Mouse (Mus musculus) embryo, embryonic 10.5 days (tissue): ENCODE data around the gene Stk39.

ENCODE experiments used
- DNase-seq: peaks from one replicate; pipeline ENCODE4 v3.0.0-alpha.2; 2015; ENCODE audit warnings: low spot score

Stk39 gene

GRCm38 (mm10) chr2:68420223-68420622 lies 51.8 kb downstream of the Stk39 start:
- no peak for DNase-seq

- DNase-seq: no peak
Observed at GRCm38 (mm10) chr2:68419746-68420145, 52.3 kb downstream of the Stk39 start.

GRCm38 (mm10) chr2:68419165-68419564 lies 52.9 kb downstream of the Stk39 start:
- DNase-seq: no peak

- DNase-seq: no peak
Observed at GRCm38 (mm10) chr2:68417081-68417480, 55.0 kb downstream of the Stk39 start.

- no peak for DNase-seq
Observed at GRCm38 (mm10) chr2:68415691-68416090, 56.4 kb downstream of the Stk39 start.

- no peak for DNase-seq
Observed at GRCm38 (mm10) chr2:68412149-68412548, 59.9 kb downstream of the Stk39 start.

GRCm38 (mm10) chr2:68411201-68411600 lies 60.9 kb downstream of the Stk39 start:
- DNase-seq: no peak

GRCm38 (mm10) chr2:68409640-68410215 lies 62.3 kb downstream of the Stk39 start:
- no peak for DNase-seq

GRCm38 (mm10) chr2:68408271-68408980 lies 63.6 kb downstream of the Stk39 start:
- peak; percentile 32 for DNase-seq

- peak; percentile 73 for DNase-seq
Observed at GRCm38 (mm10) chr2:68407179-68407950, 64.7 kb downstream of the Stk39 start.

GRCm38 (mm10) chr2:68406571-68407074 lies 65.4 kb downstream of the Stk39 start:
- DNase-seq: peak; percentile 73

- peak; percentile 66 for DNase-seq
Observed at GRCm38 (mm10) chr2:68405163-68405715, 66.8 kb downstream of the Stk39 start.

GRCm38 (mm10) chr2:68404274-68405162 lies 67.5 kb downstream of the Stk39 start:
- DNase-seq: peak; percentile 70

GRCm38 (mm10) chr2:68393611-68394549 lies 78.2 kb downstream of the Stk39 start:
- no peak for DNase-seq

- no peak for DNase-seq
Observed at GRCm38 (mm10) chr2:68387824-68388582, 84.1 kb downstream of the Stk39 start.

GRCm38 (mm10) chr2:68386313-68386863 lies 85.7 kb downstream of the Stk39 start:
- DNase-seq: no peak

GRCm38 (mm10) chr2:68385654-68386312 lies 86.3 kb downstream of the Stk39 start:
- DNase-seq: no peak

GRCm38 (mm10) chr2:68383964-68384363 lies 88.1 kb downstream of the Stk39 start:
- DNase-seq: no peak
